Mouse (Mus musculus) cerebellum, adult (tissue): ENCODE data around the gene Rbm48.

Experiments
- ATAC-seq: cut with Nextera tagmentation; 2 replicates; pipeline ENCODE4 v1.9.2; 2017; ENCODE audit warnings: mild to moderate bottlenecking, moderate library complexity, mixed read lengths; ENCODE audit not compliant: insufficient number of reproducible peaks, low FRiP score, low TSS enrichment

The Rbm48 gene

DNA sequence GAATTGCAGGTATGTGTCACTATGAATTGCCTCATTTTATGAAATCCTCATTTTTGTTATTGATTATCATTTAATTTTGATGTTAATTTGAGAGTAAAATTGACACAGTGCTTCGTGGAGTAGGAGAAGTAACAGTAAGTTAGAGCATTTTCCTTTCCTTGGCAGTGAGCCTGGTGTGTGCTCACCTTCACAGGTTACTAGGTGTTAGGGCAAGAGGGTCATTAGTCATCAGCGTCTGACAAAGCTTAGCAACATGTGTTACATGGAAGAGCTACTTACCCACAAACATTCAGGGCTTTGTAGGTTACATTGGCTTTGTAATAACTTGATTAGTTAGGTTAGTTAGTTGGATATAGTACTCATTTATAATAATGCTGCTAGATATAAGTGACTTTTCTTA is 42.2 kb downstream of the Rbm48 start:
- ATAC-seq: no peak

GRCm38 (mm10) chr5:3551481-3551880 is 44.9 kb downstream of the Rbm48 start:
- ATAC-seq: no peak

- ATAC-seq: no peak
Observed at GRCm38 (mm10) chr5:3546226-3546625, 50.2 kb downstream of the Rbm48 start.

DNA sequence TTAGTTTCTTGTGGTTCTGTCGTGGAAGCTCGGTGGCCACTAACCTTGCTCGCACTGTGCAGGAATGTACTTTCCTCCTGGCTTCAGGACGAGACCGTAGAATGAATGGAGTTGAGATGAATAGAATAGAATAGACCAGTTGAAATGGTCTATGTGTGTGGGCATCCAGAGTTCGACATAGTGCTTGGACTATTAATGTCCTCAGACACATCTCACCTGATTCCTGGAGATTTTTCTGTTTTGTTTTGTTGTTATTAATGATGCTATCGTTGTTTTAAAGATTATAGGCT is 52.0 kb downstream of the Rbm48 start:
- no peak for ATAC-seq

GRCm38 (mm10) chr5:3543629-3544479 is 52.5 kb downstream of the Rbm48 start, which contains the start of gene Fam133b:
Fam133b (plus strand) TSS chr5:3543833.
- ATAC-seq: peak; percentile 79

DNA sequence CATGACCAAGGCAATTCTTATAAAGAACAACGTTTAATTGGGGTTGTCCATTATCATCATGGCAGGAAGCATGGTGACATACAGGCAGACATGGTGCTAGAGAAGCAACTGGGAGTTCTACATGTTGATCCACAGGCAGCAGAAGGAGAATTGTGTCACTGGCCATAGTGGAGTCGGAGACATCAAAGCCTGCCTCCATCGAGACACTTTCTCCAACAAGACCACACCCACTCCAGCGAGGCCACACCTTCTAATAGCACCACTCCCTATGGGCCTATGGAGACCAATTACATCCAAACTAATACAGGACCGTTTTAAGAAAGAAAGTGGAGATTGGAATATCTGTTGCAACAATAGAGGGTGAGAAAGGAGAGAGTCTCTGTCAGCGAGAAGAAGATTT is 54.5 kb downstream of the Rbm48 start:
- ATAC-seq: no peak

DNA sequence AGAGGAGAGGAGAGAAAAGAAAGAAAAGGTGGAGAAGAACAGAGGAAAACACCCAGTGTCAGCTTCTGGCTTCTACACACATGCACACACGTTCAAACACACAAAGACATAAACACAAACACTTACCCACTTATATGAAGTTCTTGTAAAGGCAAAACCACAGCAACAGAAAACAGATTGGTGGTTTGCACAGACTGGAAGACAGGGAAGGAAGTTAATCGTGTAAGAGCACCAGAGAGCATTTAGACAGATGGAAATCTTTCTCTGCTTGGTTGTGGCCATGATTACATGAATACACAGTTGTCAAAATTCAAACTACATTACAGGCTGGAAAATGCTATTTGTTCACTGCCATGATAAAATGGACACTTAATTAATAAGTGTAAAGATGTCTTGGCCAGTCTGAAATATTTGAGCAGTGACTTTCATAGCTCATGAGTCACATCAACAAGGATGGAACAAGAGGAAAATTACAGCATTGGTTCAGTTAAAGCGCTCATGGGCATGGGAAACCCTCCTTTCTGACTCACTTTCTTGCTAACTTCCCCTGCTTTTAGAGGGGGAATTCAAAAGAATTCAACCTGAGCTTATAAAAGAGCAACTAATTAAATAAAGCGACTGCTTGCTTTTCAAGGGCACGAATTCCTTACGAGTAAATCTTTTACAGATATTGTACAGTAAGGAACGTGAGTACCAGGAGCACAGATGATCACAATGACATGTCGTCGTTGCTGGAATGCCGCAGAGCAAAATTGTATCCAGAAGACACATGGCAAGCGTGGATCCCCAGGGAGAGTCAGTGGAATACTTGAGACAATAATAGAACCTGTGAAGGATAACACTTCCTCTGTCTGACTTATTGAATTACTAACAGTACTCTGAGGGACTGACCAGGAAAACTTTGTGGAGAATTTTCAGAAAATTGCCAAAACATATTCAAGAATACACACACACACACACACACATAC is 57.6 kb downstream of the Rbm48 start:
- no peak for ATAC-seq

GRCm38 (mm10) chr5:3536592-3537212 is 59.7 kb downstream of the Rbm48 start:
- ATAC-seq: no peak
